Mouse (Mus musculus): ENCODE results near the gene Cyren.

DNA sequence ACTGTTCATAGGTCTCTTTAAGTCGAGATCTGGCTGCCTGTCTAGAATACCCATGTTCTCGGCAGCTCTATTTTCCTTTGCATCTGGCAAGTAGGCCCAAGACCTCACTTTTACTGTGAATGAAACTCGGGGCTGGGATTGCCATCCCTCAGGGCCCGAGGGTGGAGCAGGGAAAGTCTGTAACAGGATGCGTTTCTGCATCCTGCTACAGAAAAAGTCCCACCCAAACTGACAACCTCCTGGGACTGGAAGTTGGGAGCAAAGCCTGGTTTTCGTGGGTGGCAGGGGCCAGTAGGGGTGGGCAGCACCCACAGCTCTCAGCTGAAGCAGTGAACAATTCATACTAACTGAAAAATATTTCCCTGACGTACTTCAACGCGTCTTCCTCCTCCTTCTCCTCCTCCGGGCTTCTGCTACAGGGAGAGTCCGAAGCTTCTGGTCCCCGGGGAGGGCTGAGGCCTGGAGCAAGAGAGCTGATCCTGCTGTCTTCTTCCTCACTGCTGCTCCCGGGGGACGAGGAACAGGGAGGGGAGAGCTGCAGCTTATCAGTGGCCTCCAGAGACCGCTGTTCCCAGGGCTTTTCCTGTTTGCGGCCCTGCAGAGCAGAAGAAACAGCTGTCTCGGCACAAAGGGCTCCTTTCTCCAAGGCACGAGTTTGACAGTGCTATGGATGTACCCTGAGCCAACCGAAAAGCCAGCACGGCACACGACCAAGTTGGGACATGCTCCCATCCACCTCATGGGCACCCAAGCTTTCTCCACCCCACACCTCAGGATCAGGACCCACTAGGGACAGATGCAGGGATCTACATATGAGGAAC, 3.5 kb downstream of the Cyren start:
- TF ChIP-seq CTCF (IDR thresholded peaks at IDR 0.05; ENCODE audit: low read depth, low read length) (no peak; the same call in 1 of the 2 replicates), POLR2A (IDR thresholded peaks at IDR 0.05; ENCODE audit: extremely low read depth, insufficient read depth, low read length) (no peak)

Data from liver, adult 2 months (tissue).